Mouse (Mus musculus) liver, adult 2 months (tissue): Measurements from ENCODE around the gene Tns4. TPM values are rescaled to one million over a fixed set of nuclear protein-coding genes. Genes with fewer than 3 reads are reported as not detected.

ENCODE experiments used
- DNase-seq: peaks from one replicate; pipeline ENCODE4 v3.0.0-alpha.2; 2011; ENCODE audit warnings: low read depth, low spot score; ENCODE audit errors: extremely low read depth
- H3K27ac ChIP-seq: fragments of 200-500 bp; replicated peaks from 2 replicates; pipeline ENCODE4 v1.5.1; 2012; ENCODE audit warnings: low read depth, mild to moderate bottlenecking, control low read depth, inconsistent platforms, low read length; ENCODE audit not compliant: insufficient read depth
- H3K27me3 ChIP-seq: fragments of 200-500 bp; 2 replicates; pipeline ENCODE4 v1.6.1; 2012; ENCODE audit warnings: mild to moderate bottlenecking, moderate library complexity, low read length, inconsistent platforms; ENCODE audit not compliant: control insufficient read depth, insufficient read depth
- H3K36me3 ChIP-seq: fragments of 200-500 bp; 2 replicates; pipeline ENCODE4 v1.6.1; 2012; ENCODE audit warnings: low read length, inconsistent platforms; ENCODE audit not compliant: control insufficient read depth, insufficient read depth
- H3K4me1 ChIP-seq: fragments of 200-500 bp; 2 replicates; pipeline ENCODE4 v1.6.1; 2011; ENCODE audit warnings: low read length; ENCODE audit not compliant: control insufficient read depth, insufficient read depth
- H3K4me3 ChIP-seq: fragments of 200-500 bp; 2 replicates; pipeline ENCODE4 v1.5.1; 2011; ENCODE audit warnings: low read depth, mild to moderate bottlenecking, control low read depth, low read length, moderate library complexity; ENCODE audit not compliant: insufficient read depth
- H3K79me2 ChIP-seq: fragments of 200-500 bp; 2 replicates; pipeline ENCODE4 v1.6.1; 2012; ENCODE audit warnings: inconsistent platforms, mild to moderate bottlenecking, low read length, moderate library complexity; ENCODE audit not compliant: control insufficient read depth, insufficient read depth
- H3K9ac ChIP-seq: fragments of 200-500 bp; 2 replicates; pipeline ENCODE4 v1.6.1; 2012; ENCODE audit warnings: low read depth, mild to moderate bottlenecking, control low read depth, inconsistent platforms, low read length
- CTCF ChIP-seq: fragments of 200-500 bp; IDR thresholded peaks from 2 replicates; pipeline ENCODE4 v1.5.1; 2011; ENCODE audit warnings: low read depth, low read length, control low read depth
- POLR2A ChIP-seq: fragments of 200-500 bp; IDR thresholded peaks from 2 replicates; pipeline ENCODE4 v1.6.1; 2011; ENCODE audit warnings: low read length, control low read depth; ENCODE audit not compliant: insufficient read depth; ENCODE audit errors: extremely low read depth
- WGBS: fragments of 180-500 bp; shearing (Covaris S2); methylation state at CpG from one replicate; pipeline ENCODE4 v1.1.7; 2018; 5-methylcytosine and 5-hydroxymethylcytosine counted together
- polyA plus RNA-seq: library from polyadenylated mRNA; depleted of rRNA; stranded (reverse); fragments of >200 nt; gene quantifications from 2 replicates; pipeline ENCODE4 v1.2.3, GENCODE M21; 2012
- total RNA-seq: library from RNA; depleted of rRNA; stranded (reverse); fragments of >200 nt; gene quantifications from 2 replicates; pipeline ENCODE4 v1.2.3, GENCODE M21; 2014

Tns4 gene
- total and polyA plus RNA-seq, 2 experiments = 0.46 to 1.2 TPM

GRCm38 (mm10) chr11:99082098-99082497 lies 7.0 kb downstream of the Tns4 start:
- Histone ChIP-seq H3K9ac (no peak overlapping the region), H3K27ac (no peak overlapping the region), H3K79me2 (no peaks in the 10 kb centered on the region), H3K36me3 (no peaks in the 10 kb centered on the region), H3K4me3 (no peak overlapping the region), H3K27me3 (no peaks in the 10 kb centered on the region), H3K4me1 (no peaks in the 10 kb centered on the region)
- no peak for DNase-seq
- WGBS = 73% methylated on average over 8 of the region's 8 CpGs
- TF ChIP-seq CTCF (no peak), POLR2A (no peak)

- no peaks in the 10 kb centered on the region for H3K4me1 ChIP-seq
- H3K79me2 ChIP-seq = no peaks in the 10 kb centered on the region
- DNase-seq = no peak
- TF ChIP-seq CTCF (no peak), POLR2A (no peak)
- 40% methylated on average over 3 of the region's 3 CpGs for WGBS
- no peaks in the 10 kb centered on the region for H3K36me3 ChIP-seq
- no peaks in the 10 kb centered on the region for H3K27me3 ChIP-seq
- no peak overlapping the region for H3K4me3 ChIP-seq
- no peak overlapping the region for H3K9ac ChIP-seq
- no peak overlapping the region for H3K27ac ChIP-seq
Measured at GRCm38 (mm10) chr11:99081566-99081965, 7.5 kb downstream of the Tns4 start.

GRCm38 (mm10) chr11:99080902-99081543 lies 8.1 kb downstream of the Tns4 start:
- no peak overlapping the region for H3K9ac ChIP-seq
- no peaks in the 10 kb centered on the region for H3K79me2 ChIP-seq
- no peaks in the 10 kb centered on the region for H3K36me3 ChIP-seq
- H3K27ac ChIP-seq = no peak overlapping the region
- no peaks in the 10 kb centered on the region for H3K27me3 ChIP-seq
- WGBS = 80% methylated on average over 9 of the region's 9 CpGs
- DNase-seq = no peak
- TF ChIP-seq CTCF = no peak
- TF ChIP-seq POLR2A = no peak
- no peak overlapping the region for H3K4me3 ChIP-seq
- no peaks in the 10 kb centered on the region for H3K4me1 ChIP-seq

GRCm38 (mm10) chr11:99077869-99078268 lies 11.2 kb downstream of the Tns4 start:
- TF ChIP-seq POLR2A (no peak), CTCF (no peak)
- Histone ChIP-seq H3K79me2 (no peaks in the 10 kb centered on the region), H3K27me3 (no peaks in the 10 kb centered on the region), H3K4me3 (no peak overlapping the region), H3K36me3 (no peaks in the 10 kb centered on the region), H3K27ac (no peak overlapping the region), H3K9ac (no peak overlapping the region), H3K4me1 (no peaks in the 10 kb centered on the region)
- WGBS = 91% methylated on average over 8 of the region's 8 CpGs
- no peak for DNase-seq

- no peaks in the 10 kb centered on the region for H3K79me2 ChIP-seq
- no peaks in the 10 kb centered on the region for H3K27me3 ChIP-seq
- no peak overlapping the region for H3K4me3 ChIP-seq
- H3K27ac ChIP-seq = no peak overlapping the region
- 82% methylated on average over 5 of the region's 5 CpGs for WGBS
- no peak for DNase-seq
- no peaks in the 10 kb centered on the region for H3K4me1 ChIP-seq
- no peaks in the 10 kb centered on the region for H3K36me3 ChIP-seq
- H3K9ac ChIP-seq = no peak overlapping the region
- TF ChIP-seq POLR2A (no peak), CTCF (no peak)
Measured at GRCm38 (mm10) chr11:99076744-99077319, 12.3 kb downstream of the Tns4 start.

- H3K4me1 ChIP-seq = no peaks in the 10 kb centered on the region
- TF ChIP-seq POLR2A (no peak), CTCF (no peak)
- H3K27me3 ChIP-seq = no peaks in the 10 kb centered on the region
- no peak overlapping the region for H3K4me3 ChIP-seq
- H3K9ac ChIP-seq = no peak overlapping the region
- WGBS = 62% methylated on average over 5 of the region's 5 CpGs
- no peaks in the 10 kb centered on the region for H3K36me3 ChIP-seq
- no peaks in the 10 kb centered on the region for H3K79me2 ChIP-seq
- H3K27ac ChIP-seq = no peak overlapping the region
- no peak for DNase-seq
Measured at GRCm38 (mm10) chr11:99073781-99074180, 15.3 kb downstream of the Tns4 start.
